Mouse (Mus musculus) cerebellum, adult 11 months (tissue): ENCODE data around the gene Stil.

ENCODE experiments used
- DNase-seq: peaks from one replicate; pipeline ENCODE4 v3.0.0; 2022

Gene Stil

GRCm38 (mm10) chr4:115052343-115053005, 52.5 kb downstream of the Stil start:
- no peak for DNase-seq

- DNase-seq, result no peak
Measured at GRCm38 (mm10) chr4:115055044-115055443, 55.1 kb downstream of the Stil start.

GRCm38 (mm10) chr4:115055691-115056090, 55.7 kb downstream of the Stil start:
- no peak for DNase-seq

GRCm38 (mm10) chr4:115056371-115056920, 56.5 kb downstream of the Stil start, which contains the start of gene Tal1:
TSS of gene Tal1 (plus strand) at chr4:115056426.
- no peak for DNase-seq

GRCm38 (mm10) chr4:115056921-115057673, 57.1 kb downstream of the Stil start:
- DNase-seq, result peak; percentile 14

- DNase-seq, result no peak
Measured at GRCm38 (mm10) chr4:115057674-115058316, 57.8 kb downstream of the Stil start.

GRCm38 (mm10) chr4:115058317-115058761, 58.4 kb downstream of the Stil start:
- no peak for DNase-seq

- DNase-seq, result no peak
Measured at GRCm38 (mm10) chr4:115058871-115059590, 59.1 kb downstream of the Stil start.

- DNase-seq, result no peak
Measured at GRCm38 (mm10) chr4:115059871-115060270, 59.9 kb downstream of the Stil start.

- no peak for DNase-seq
Measured at GRCm38 (mm10) chr4:115060753-115061152, 60.8 kb downstream of the Stil start.

GRCm38 (mm10) chr4:115062540-115062874, 62.5 kb downstream of the Stil start:
- no peak for DNase-seq

- DNase-seq, result no peak
Measured at GRCm38 (mm10) chr4:115062875-115063517, 63.0 kb downstream of the Stil start.

- no peak for DNase-seq
Measured at GRCm38 (mm10) chr4:115063518-115064239, 63.7 kb downstream of the Stil start.

- no peak for DNase-seq
Measured at GRCm38 (mm10) chr4:115071668-115072067, 71.7 kb downstream of the Stil start.

GRCm38 (mm10) chr4:115074789-115075188, 74.8 kb downstream of the Stil start:
- no peak for DNase-seq

- no peak for DNase-seq
Measured at GRCm38 (mm10) chr4:115075204-115075915, 75.4 kb downstream of the Stil start.

- DNase-seq, result no peak
Measured at GRCm38 (mm10) chr4:115078892-115079820, 79.2 kb downstream of the Stil start.

- no peak for DNase-seq
Measured at GRCm38 (mm10) chr4:115079821-115080349, 79.9 kb downstream of the Stil start.

- DNase-seq, result no peak
Measured at GRCm38 (mm10) chr4:115083031-115083430, 83.1 kb downstream of the Stil start.
